Mouse (Mus musculus) lung, postnatal 14 days (tissue): ENCODE measurements around the gene Il15.

Experiments
- DNase-seq: peaks from one replicate; pipeline ENCODE4 v3.0.0; 2021

Gene Il15

GRCm38 (mm10) chr8:82402686-82403330, at the start of gene Il15:
Il15 (minus strand) TSS chr8:82403222.
- DNase-seq = peak; percentile 73

DNA sequence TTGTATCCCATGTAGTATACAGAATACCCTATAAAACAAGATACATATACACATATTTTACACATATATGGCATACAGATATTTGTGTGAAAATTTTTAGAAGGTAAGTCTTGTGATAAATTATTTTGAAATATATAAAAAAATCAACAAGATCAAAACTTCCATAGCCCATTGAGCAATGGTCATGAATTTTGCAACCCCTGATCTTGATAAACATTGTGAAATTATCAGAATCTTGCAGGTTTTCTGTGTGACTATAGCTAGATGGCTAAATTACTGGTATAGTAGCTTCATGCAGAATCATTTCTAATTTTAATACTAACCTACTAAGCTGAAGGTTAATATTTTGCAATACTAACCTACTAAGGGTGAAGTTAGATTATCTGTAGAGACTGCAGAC, 41.9 kb upstream of the Il15 start:
- DNase-seq = no peak

DNA sequence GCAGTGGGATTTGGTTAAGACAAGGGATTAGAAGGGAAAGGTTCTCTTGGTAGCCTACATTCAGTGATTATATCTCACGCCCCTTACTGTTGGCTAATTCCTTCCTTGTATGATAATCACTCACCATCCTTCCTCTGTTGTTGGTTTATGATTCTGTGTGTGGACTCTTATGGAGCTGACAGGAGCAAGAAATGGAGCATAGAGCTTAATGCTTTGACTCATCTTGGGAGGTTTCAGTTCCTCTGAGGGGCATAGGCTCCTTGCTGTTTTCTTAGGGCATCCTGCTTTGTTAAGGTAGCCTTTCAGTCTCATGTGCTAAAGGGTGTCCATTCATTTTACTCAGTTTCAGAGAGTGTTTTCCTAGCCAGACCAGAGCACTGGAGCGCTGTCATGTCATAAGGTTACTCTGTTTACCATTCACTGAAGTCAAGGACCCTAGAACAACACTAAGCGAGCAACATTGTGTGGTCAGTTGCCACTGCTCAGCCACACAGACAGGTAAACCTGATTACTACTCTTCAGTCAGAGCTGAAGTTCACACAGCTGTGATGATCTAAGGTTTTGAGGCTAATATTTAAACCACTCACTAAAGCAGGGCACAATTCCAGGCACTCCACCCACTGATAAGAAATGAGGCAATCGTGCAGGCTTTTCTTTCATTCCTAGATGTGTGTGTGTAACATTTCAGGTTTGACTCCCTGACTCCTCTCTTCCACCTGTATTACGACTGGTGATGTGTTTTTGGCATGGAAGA, 13.7 kb upstream of the Il15 start:
- DNase-seq = peak; percentile 60

- no peak for DNase-seq
These were observed 12.5 kb upstream of the Il15 start for GRCm38 (mm10) chr8:82415485-82415884.

DNA sequence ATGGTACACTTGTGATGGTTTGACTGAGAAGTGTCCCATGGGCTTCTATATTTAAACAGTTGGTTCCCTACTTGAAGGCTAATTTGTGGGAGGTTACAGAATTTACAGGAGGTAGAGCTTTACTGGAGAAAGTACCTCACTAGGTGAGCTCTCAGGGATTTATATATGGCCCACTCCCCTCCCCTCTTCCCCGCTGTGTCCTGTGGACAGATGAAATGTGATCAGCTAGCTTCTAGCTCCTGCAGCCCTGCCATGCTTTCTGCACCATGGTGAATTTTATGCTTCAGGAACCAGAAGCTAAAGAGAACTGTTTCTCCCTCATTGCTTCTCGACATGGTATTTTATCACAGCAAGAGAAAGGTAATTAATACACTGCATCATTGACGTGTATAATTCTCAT, 7.1 kb upstream of the Il15 start:
- DNase-seq = no peak

DNA sequence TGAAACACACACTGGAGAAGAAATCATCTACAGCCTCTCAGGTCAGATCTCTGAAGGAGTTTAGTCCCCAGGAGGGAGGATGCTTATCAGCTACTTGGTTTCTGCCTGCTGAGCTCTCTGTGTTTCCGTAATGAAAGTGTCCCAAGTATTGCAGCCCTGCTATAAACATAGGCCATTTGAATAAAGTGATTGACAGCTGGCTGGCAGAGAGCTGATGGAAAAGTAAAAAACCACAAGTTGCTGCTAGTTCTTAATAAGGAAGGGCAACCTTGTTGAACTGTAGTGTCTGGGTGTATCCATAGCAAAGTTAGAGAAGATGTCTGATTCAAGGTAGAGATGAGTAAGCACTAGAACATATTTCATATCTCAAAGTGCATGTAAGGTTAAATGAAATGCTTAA, 4.0 kb upstream of the Il15 start:
- no peak for DNase-seq

GRCm38 (mm10) chr8:82404068-82404467, 1.0 kb upstream of the Il15 start:
- no peak for DNase-seq

GRCm38 (mm10) chr8:82402261-82402685, 749 bp downstream of the Il15 start:
- DNase-seq = peak; percentile 56

DNA sequence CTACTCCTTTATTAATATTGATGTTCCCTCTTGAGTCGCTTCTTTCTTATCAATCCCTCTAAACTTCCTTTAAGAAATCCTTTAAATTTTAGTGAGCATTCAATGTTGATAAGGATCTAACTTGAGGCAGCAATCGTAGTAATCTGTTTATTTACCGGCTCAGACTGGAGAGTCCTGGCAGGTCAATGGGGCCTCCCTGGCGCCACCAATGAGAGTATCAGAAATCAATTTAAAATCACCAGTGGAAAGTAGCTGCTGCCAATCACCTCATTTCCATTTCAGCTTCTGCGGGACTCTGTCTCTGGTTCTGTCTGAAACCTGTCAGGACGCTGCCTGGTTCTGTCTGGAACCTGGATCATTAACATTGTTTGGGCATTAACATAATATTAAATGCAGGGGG, 1.5 kb downstream of the Il15 start:
- no peak for DNase-seq

GRCm38 (mm10) chr8:82401059-82401458, 2.0 kb downstream of the Il15 start:
- no peak for DNase-seq

GRCm38 (mm10) chr8:82400376-82400775, 2.6 kb downstream of the Il15 start:
- DNase-seq = no peak

GRCm38 (mm10) chr8:82398546-82398945, 4.5 kb downstream of the Il15 start:
- DNase-seq = no peak

- DNase-seq = no peak
These were observed 11.8 kb downstream of the Il15 start for GRCm38 (mm10) chr8:82391258-82391657.

DNA sequence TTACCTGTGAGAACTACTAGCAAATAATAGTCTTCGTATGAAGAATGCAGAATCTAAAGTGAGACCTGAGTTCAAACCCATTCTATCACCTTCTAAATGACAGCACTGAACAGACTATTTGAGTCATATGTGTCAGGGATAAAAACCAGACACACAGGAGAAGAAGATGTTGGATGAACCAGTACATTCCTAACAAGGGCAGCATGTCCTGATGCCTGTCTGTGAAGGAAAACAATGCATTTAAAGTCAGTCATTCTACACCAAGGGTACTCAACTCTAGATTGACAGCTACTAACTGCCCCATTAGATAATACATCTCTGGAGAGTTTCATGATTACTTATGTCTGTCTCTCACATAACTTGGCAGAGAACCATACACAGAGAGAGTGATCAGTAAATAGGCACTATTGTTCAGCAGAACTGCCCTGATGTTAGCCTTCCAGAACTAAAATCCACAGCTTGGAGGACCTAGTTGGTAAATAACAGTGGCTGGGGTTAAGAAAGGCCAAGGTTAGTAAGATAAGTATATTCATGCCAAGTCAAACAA, 14.6 kb downstream of the Il15 start:
- DNase-seq = no peak

DNA sequence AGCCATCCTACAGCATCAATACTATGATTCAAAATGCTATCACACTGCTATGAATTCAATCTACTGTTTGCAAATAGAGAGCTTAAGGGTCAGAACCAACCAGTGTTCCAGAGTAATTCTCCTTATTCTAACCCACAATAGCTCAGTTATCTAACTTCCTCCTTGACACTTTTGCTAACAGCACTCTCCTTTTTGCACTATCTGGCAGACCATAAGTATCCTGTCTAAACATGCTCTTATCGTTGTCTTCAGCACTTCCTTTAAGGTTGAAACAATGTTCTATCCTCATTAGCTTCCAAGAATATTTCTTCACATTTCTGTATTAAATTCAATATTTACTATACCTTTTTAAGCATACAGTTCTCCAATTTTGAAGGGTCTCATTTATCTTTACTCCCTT, 15.4 kb downstream of the Il15 start:
- DNase-seq = no peak

DNA sequence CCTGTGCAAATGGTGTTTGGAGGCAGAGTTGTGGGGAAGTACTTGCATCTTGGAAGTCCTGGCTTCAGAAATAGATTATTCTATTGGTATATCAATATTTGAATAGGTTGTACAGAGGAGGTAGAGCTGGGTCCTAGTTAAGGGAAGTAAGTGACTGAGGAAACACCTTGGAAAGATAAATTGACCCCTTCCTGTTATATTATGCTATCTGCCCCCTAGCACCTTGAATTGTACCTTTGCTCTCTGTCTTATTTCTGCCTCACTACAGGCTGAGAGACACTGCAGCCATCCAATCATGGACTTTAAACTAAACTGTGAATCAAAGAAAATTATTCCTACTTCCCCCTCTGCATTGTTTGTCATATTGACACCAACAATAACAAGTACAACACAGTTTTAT, 17.2 kb downstream of the Il15 start:
- no peak for DNase-seq

GRCm38 (mm10) chr8:82384458-82385234, 18.4 kb downstream of the Il15 start:
- no peak for DNase-seq

DNA sequence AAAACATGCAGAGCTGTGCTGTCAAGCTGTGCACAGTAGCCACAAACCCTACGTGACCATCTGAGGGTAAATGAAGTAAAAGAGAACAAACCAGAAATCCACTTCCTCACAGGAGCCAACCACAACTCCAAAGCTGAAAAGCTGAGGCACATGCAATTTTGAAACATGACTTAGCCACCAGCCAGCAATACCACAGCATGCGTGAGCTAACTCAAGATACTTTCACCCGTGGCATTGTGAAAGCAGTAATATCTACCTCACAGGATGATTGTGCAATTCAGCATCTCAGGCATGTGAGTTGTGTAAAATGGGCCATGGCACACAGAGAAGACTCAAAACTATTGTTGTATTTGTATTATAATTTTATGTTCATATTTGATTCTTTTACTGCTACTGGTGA, 19.7 kb downstream of the Il15 start:
- no peak for DNase-seq

GRCm38 (mm10) chr8:82382316-82382715, 20.7 kb downstream of the Il15 start:
- no peak for DNase-seq

GRCm38 (mm10) chr8:82374470-82374869, 28.6 kb downstream of the Il15 start:
- DNase-seq = no peak

DNA sequence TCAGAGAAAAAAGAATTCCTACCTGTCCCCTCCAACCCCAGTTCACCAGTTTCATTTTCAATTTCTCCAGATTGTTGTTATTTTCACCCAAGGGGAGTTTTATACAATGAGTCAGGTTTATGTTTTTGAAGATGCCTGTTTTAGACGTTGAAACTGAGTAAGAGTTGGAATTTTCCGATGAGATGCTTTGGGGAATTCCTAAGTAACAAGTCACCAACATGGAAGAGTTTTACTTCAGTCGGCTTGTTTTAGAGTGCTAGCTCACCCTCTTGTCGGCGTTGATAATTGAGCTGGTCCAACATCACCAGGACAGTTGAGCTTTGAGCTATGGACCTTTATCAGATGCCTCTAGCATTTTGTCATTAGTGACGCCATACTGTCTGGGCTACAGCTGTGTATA, 30.2 kb downstream of the Il15 start:
- DNase-seq = no peak

DNA sequence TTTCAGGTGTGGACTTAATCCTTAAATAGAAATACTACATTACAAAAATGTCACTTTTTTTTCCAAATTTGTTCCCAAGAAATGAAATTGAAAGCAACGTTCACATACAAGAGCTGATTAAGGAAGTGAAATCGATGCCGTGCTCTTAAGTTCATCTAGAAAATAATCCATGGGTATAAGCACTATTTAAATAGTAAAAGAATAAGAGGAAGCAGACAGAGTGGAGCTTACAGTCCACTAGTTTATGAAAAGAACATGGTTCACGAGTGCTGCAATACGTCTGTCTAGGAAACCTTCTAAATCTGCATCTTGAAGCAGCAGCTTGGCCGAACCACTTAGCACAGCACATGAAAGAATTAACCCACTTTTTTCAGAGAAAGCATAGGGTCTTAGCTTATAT, 32.4 kb downstream of the Il15 start:
- DNase-seq = no peak

DNA sequence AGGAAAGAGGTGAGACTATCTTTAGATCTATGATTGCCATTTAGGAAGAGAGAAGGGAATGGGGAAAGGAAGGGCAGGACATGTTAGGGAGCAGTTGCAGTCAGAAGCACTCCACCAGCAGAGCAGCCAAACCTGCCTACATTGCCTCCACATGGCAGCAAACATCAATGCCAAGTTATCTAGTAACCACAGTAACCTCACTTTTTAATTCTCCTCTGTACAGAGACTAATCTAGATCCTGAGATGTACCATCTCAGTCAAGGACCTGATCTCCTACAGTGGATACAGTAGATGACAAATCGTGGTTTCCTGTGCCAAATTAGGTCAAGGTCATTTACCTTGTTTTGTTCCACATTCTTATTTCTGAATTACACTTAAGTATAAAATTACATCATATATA, 42.0 kb downstream of the Il15 start:
- no peak for DNase-seq

DNA sequence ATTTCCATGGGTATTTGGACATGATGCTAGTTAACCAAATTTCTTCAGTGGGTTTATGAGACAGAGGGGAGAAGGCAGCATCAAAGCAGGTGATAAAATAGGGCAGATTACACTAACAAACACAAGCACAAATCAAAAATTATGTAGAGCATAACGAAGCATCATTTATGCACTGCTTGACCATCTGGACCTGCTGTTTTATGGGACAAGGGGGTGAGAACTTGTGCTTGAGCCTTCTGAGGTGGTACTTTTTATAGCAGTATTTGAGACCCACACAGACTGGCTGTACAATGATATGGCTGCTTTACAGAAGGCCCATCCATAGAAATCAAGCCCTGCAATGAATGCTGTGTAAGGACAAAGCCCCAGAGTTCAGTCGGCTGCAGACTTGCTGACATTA, 46.9 kb downstream of the Il15 start:
- DNase-seq = no peak
